29 mouse cellular contexts compared by ENCODE assay signal in genomic region chr12:51759374-51759773, GRCm38 (mm10).
DNase-seq lines count a peak whose midpoint lies in the region; ATAC-seq and TF ChIP-seq lines count a peak whose summit lies in the region.
"Had no signal": no experiment of that assay in that cellular context is flagged by ENCODE, and none has a peak within 500 bp of the region (broad histone marks: within the 10 kb centered on the region; RNA-seq: fewer than 3 reads in every experiment).

No protein-coding gene starts in this region.

- peaks cover 20% of the 10 kb centered on the region for H3K36me3 ChIP-seq in kidney, adult 2 months (ENCODE audit: control insufficient read depth, insufficient read depth, low read length)
- H3K36me3 ChIP-seq in kidney, postnatal 0 days (ENCODE audit: insufficient read depth, low read length): peaks cover 46% of the 10 kb centered on the region
- H3K36me3 ChIP-seq in kidney, embryonic 15.5 days: peaks cover 85% of the 10 kb centered on the region
- peaks cover 76% of the 10 kb centered on the region for H3K36me3 ChIP-seq in liver, adult 2 months (ENCODE audit: control insufficient read depth, insufficient read depth, low read length)
- peaks cover 53% of the 10 kb centered on the region for H3K36me3 ChIP-seq in liver, embryonic 11.5 days (ENCODE audit: control insufficient read depth, insufficient read depth, low read length)
- peaks cover 67% of the 10 kb centered on the region for H3K36me3 ChIP-seq in intestine, postnatal 0 days (ENCODE audit: control insufficient read depth, insufficient read depth)

- H3K27ac ChIP-seq in kidney, adult 2 months (ENCODE audit: insufficient read depth, low read depth, low read length): no peak overlapping the region
- no peak overlapping the region for H3K27ac ChIP-seq in kidney, postnatal 0 days
- H3K27ac ChIP-seq in kidney, embryonic 15.5 days: no peak overlapping the region
- H3K27ac ChIP-seq in liver, adult 2 months (replicated peaks; ENCODE audit: insufficient read depth, low read depth, low read length): no peak overlapping the region
- H3K27ac ChIP-seq in liver, embryonic 11.5 days (ENCODE audit: low read depth, low read length): no peak overlapping the region
- peak overlapping the region; percentile 54; the same call in 1 of the 2 replicates for H3K27ac ChIP-seq in intestine, postnatal 0 days (ENCODE audit: low read depth, low read length)
- H3K27ac ChIP-seq: embryonic facial prominence, embryonic 13.5 days; embryonic facial prominence, embryonic 15.5 days; forebrain, embryonic 10.5 days; forebrain, embryonic 12.5 days had no signal

- peak; percentile 57; the same call in 1 of the 2 replicates for ATAC-seq in kidney, postnatal 0 days (replicated peaks; ENCODE audit: low FRiP score, low read depth)
- ATAC-seq in kidney, embryonic 15.5 days (replicated peaks; ENCODE audit: low FRiP score): no peak
- no peak for ATAC-seq in liver, embryonic 11.5 days (replicated peaks; ENCODE audit: low FRiP score)
- peak; percentile 78 for ATAC-seq in intestine, postnatal 0 days
- ATAC-seq: activated CD4-positive, CD25-positive, alpha-beta regulatory T cell, adult 4 months; CD4-positive, CD25-positive, alpha-beta regulatory T cell, adult 4 months; forebrain, embryonic 14.5 days; Patski had no signal

- H3K4me2 ChIP-seq in kidney, postnatal 0 days (ENCODE audit: low read length): no peak overlapping the region
- H3K4me2 ChIP-seq in kidney, embryonic 15.5 days: no peak overlapping the region
- H3K4me2 ChIP-seq in liver, embryonic 11.5 days: no peak overlapping the region
- H3K4me2 ChIP-seq in intestine, postnatal 0 days (replicated peaks; ENCODE audit: low read depth): no peak overlapping the region
- H3K4me2 ChIP-seq: embryonic facial prominence, embryonic 13.5 days; embryonic facial prominence, embryonic 15.5 days; forebrain, embryonic 12.5 days had no signal

- H3K4me1 ChIP-seq in kidney, adult 2 months (ENCODE audit: control insufficient read depth, insufficient read depth, low read length): peaks cover 3% of the 10 kb centered on the region; the same call in 1 of the 2 replicates
- no peaks in the 10 kb centered on the region for H3K4me1 ChIP-seq in kidney, postnatal 0 days (replicated peaks; ENCODE audit: insufficient read depth, low read length)
- no peaks in the 10 kb centered on the region for H3K4me1 ChIP-seq in kidney, embryonic 15.5 days
- H3K4me1 ChIP-seq in liver, adult 2 months (ENCODE audit: control insufficient read depth, insufficient read depth, low read length): peaks cover 8% of the 10 kb centered on the region; the same call in 1 of the 2 replicates
- H3K4me1 ChIP-seq in liver, embryonic 11.5 days (replicated peaks; ENCODE audit: control insufficient read depth, insufficient read depth, low read length): no peaks in the 10 kb centered on the region
- 0 out of 2 replicates have a peak, but pooled peaks cover 3% of the 10 kb centered on the region for H3K4me1 ChIP-seq in intestine, postnatal 0 days (replicated peaks; ENCODE audit: control insufficient read depth, insufficient read depth, low read length)
- H3K4me1 ChIP-seq: embryonic facial prominence, embryonic 13.5 days; embryonic facial prominence, embryonic 15.5 days; forebrain, embryonic 10.5 days; forebrain, embryonic 12.5 days had no signal

- H3K27me3 ChIP-seq in kidney, adult 2 months (replicated peaks; ENCODE audit: control insufficient read depth, insufficient read depth, low read length): no peaks in the 10 kb centered on the region
- no peaks in the 10 kb centered on the region for H3K27me3 ChIP-seq in kidney, postnatal 0 days (ENCODE audit: insufficient read depth, low read length)
- H3K27me3 ChIP-seq in kidney, embryonic 15.5 days: no peaks in the 10 kb centered on the region
- no peaks in the 10 kb centered on the region for H3K27me3 ChIP-seq in liver, adult 2 months (ENCODE audit: control insufficient read depth, insufficient read depth, low read length)
- H3K27me3 ChIP-seq in liver, embryonic 11.5 days (replicated peaks; ENCODE audit: control insufficient read depth, insufficient read depth, low read length): no peaks in the 10 kb centered on the region
- H3K27me3 ChIP-seq in intestine, postnatal 0 days (replicated peaks; ENCODE audit: control insufficient read depth, insufficient read depth, low read length): no peaks in the 10 kb centered on the region
- H3K27me3 ChIP-seq: CH12.LX; embryonic facial prominence, embryonic 13.5 days; embryonic facial prominence, embryonic 15.5 days; forebrain, embryonic 12.5 days; Patski had no signal

- 79% methylated on average over 3 of the region's 3 CpGs for WGBS in kidney, adult 2 months
- WGBS in kidney, postnatal 0 days: 76% methylated on average over 3 of the region's 3 CpGs
- WGBS in kidney, embryonic 15.5 days: 87% methylated on average over 3 of the region's 3 CpGs
- WGBS in liver, adult 2 months: 93% methylated on average over 3 of the region's 3 CpGs
- 96% methylated on average over 3 of the region's 3 CpGs for WGBS in liver, embryonic 11.5 days
- WGBS in intestine, postnatal 0 days: 73% methylated on average over 3 of the region's 3 CpGs

- TF ChIP-seq CTCF in kidney, adult 2 months (conservative IDR thresholded peaks at IDR 0.05; ENCODE audit: insufficient read depth, insufficient read length, low read depth, low read length): no peak
- TF ChIP-seq CTCF in kidney, postnatal 0 days (IDR thresholded peaks at IDR 0.05; ENCODE audit: low read depth): no peak
- TF ChIP-seq CTCF in liver, adult 2 months (IDR thresholded peaks at IDR 0.05; ENCODE audit: low read depth, low read length): no peak
- no peak for TF ChIP-seq CTCF in intestine, postnatal 0 days (IDR thresholded peaks at IDR 0.05; ENCODE audit: low read depth)

- H3K4me3 ChIP-seq in kidney, adult 2 months (ENCODE audit: insufficient read depth, low read depth, low read length): no peak overlapping the region
- H3K4me3 ChIP-seq in kidney, postnatal 0 days (replicated peaks; ENCODE audit: low read depth, low read length): no peak overlapping the region
- H3K4me3 ChIP-seq in kidney, embryonic 15.5 days (replicated peaks): no peak overlapping the region
- no peak overlapping the region for H3K4me3 ChIP-seq in liver, adult 2 months (ENCODE audit: insufficient read depth, low read depth, low read length)
- H3K4me3 ChIP-seq in liver, embryonic 11.5 days (ENCODE audit: low read depth, low read length): no peak overlapping the region
- H3K4me3 ChIP-seq in intestine, postnatal 0 days (ENCODE audit: low read depth, low read length): no peak overlapping the region
- H3K4me3 ChIP-seq: embryonic facial prominence, embryonic 13.5 days; embryonic facial prominence, embryonic 15.5 days; erythroblast, embryonic 14.5 days; forebrain, embryonic 10.5 days; forebrain, embryonic 12.5 days had no signal

- no peak overlapping the region for H3K9ac ChIP-seq in kidney, postnatal 0 days (ENCODE audit: low read depth, low read length)
- no peak overlapping the region for H3K9ac ChIP-seq in kidney, embryonic 15.5 days
- H3K9ac ChIP-seq in liver, adult 2 months (ENCODE audit: low read depth, low read length): no peak overlapping the region
- no peak overlapping the region for H3K9ac ChIP-seq in liver, embryonic 11.5 days (ENCODE audit: low read depth, low read length)
- no peak overlapping the region for H3K9ac ChIP-seq in intestine, postnatal 0 days (ENCODE audit: low read depth, low read length)
- H3K9ac ChIP-seq: embryonic facial prominence, embryonic 13.5 days; embryonic facial prominence, embryonic 15.5 days; forebrain, embryonic 12.5 days had no signal

- peak; percentile 65 for DNase-seq in kidney, adult 2 months
- no peak for DNase-seq in kidney, postnatal 25 days
- DNase-seq in kidney, postnatal 0 days (ENCODE audit: low spot score): no peak
- peak; percentile 61 for DNase-seq in liver, adult 2 months (ENCODE audit: extremely low read depth, low read depth, low spot score)
- DNase-seq in liver, embryonic 11.5 days (ENCODE audit: low spot score): no peak
- no peak for DNase-seq in neural tube, embryonic 10.5 days (ENCODE audit: extremely low spot score, low spot score)
- DNase-seq: adrenal gland, adult 8-10 months; adrenal gland, postnatal 14 days; adrenal gland, postnatal 36 days; B cell, adult 2 months; cerebellum, adult 11-12 months; cerebellum, adult 2 months; cerebellum, adult 9-10 months; cerebellum, postnatal 10 days; cerebellum, postnatal 25 days; embryo, embryonic 11 days had no signal

- H3K9me3 ChIP-seq in kidney, postnatal 0 days (replicated peaks; ENCODE audit: low read length): no peaks in the 10 kb centered on the region
- H3K9me3 ChIP-seq in kidney, embryonic 15.5 days (replicated peaks): no peaks in the 10 kb centered on the region
- H3K9me3 ChIP-seq in liver, embryonic 11.5 days (ENCODE audit: control insufficient read depth, low read length): no peaks in the 10 kb centered on the region
- H3K9me3 ChIP-seq in intestine, postnatal 0 days (ENCODE audit: control insufficient read depth): no peaks in the 10 kb centered on the region
- H3K9me3 ChIP-seq: embryonic facial prominence, embryonic 13.5 days; embryonic facial prominence, embryonic 15.5 days; forebrain, embryonic 10.5 days; forebrain, embryonic 12.5 days; G1E had no signal

- no peak for TF ChIP-seq POLR2A in kidney, adult 2 months (IDR thresholded peaks at IDR 0.05; ENCODE audit: low read depth, low read length)
- TF ChIP-seq POLR2A in liver, adult 2 months (IDR thresholded peaks at IDR 0.05; ENCODE audit: extremely low read depth, insufficient read depth, low read length): no peak

- peaks cover 3% of the 10 kb centered on the region; the same call in 1 of the 2 replicates for H3K79me2 ChIP-seq in liver, adult 2 months (ENCODE audit: control insufficient read depth, insufficient read depth, low read length)

Comparison
In these comparisons a context has a peak if more than half of its experiments do, and no peak if none do; other contexts are left out.
1. DNase-seq: peak in kidney, adult 2 months (single experiment) and liver, adult 2 months (single experiment); none in kidney, postnatal 25 days (0 of 2), kidney, postnatal 0 days (single experiment), liver, embryonic 11.5 days (single experiment) and neural tube, embryonic 10.5 days (single experiment).
2. ATAC-seq: peak in kidney, postnatal 0 days (single experiment) and intestine, postnatal 0 days (single experiment); none in kidney, embryonic 15.5 days (single experiment) and liver, embryonic 11.5 days (single experiment).